Mouse (Mus musculus) activated CD4-positive, CD25-positive, alpha-beta regulatory T cell, adult 4 months (primary cell): ENCODE data around the gene Fermt2. TPM values are rescaled to one million over a fixed set of nuclear protein-coding genes. Genes with fewer than 3 reads are reported as not detected.
"Not testable (repeated sequence)": the region's sequence is repeated elsewhere in the genome, so short reads cannot be mapped to it uniquely, and the experiment has no call there.

Experiments
- ATAC-seq: one replicate; pipeline ENCODE4 v1.8.0; 2017
- polyA plus RNA-seq, 2 experiments: library from polyadenylated mRNA; unstranded; fragments of 100-300 nt; shearing (Covaris generic); gene quantifications; one replicate each; pipeline ENCODE4 v1.2.1; 2017

Gene Fermt2
- polyA plus RNA-seq, 2 experiments from 2014 or later = 0.25 TPM; not detected in 1

GRCm38 (mm10) chr14:45507923-45508322 is 22.0 kb downstream of the Fermt2 start:
- no peak for ATAC-seq

DNA sequence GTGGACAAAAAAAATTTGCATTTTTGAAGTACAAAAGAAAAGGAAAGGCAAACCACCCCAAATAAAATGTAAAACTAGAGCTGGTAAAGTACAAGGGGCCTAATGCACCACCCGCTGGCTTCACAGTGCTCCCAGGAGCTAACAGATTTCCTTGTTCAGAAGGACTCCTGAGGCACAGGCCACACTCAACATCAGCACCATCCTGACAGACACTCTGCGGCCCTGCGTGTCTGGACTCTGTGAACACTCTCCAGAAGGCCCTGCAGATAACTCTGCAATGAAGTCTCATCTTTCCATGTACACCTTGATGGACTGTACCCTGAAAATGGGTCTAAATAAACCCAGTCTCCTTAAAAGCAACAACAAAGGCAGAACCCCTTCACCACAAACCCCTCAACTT is 22.5 kb downstream of the Fermt2 start:
- no peak for ATAC-seq

DNA sequence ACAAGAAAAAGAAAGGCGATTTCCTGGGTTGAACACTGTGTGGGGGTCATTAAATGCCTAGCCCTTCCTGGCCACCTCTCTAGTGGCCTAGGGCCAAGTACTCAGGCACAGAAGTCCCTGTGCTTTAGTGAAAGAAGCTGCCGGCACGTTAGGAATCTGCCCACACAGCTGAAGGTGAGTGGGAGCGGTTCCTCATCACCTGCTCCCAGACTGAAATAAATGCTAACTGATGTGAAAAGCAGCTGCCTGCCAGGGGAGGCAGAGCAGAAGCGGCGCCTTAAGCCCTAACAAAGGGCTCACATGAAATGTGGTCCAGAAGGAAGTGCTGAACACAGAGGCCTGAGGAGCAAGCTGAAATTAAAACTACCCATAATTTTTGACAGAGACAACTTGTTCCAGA is 22.9 kb downstream of the Fermt2 start:
- ATAC-seq = no peak

- ATAC-seq = no peak
Observed at GRCm38 (mm10) chr14:45506165-45506564, 23.8 kb downstream of the Fermt2 start.

GRCm38 (mm10) chr14:45504422-45505113 is 25.4 kb downstream of the Fermt2 start:
- ATAC-seq = no peak

- no peak for ATAC-seq
Observed at GRCm38 (mm10) chr14:45503934-45504333, 26.0 kb downstream of the Fermt2 start.

DNA sequence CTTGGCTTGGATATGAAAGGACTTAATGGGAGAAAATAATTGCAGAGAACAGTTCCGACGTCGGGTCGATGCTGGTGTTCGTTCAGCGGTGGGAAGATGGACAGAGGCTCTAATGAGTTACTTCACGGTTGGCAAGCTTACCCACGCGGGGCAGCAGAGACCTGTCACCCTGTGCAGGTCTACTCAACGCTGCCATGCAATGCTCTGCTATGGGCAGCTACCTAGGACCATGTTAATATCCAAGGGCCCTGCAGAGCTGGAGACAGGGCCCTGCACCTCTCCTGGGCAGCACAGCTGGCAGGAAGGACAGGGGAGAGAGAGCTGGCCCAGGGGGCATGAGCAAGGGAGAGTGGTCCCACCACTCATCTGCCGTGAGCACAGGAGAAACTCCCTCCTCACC is 29.9 kb downstream of the Fermt2 start:
- ATAC-seq = no peak

GRCm38 (mm10) chr14:45497116-45497515 is 32.8 kb downstream of the Fermt2 start:
- ATAC-seq = no peak

- not testable (repeated sequence) for ATAC-seq
Observed at GRCm38 (mm10) chr14:45495810-45496209, 34.1 kb downstream of the Fermt2 start.

DNA sequence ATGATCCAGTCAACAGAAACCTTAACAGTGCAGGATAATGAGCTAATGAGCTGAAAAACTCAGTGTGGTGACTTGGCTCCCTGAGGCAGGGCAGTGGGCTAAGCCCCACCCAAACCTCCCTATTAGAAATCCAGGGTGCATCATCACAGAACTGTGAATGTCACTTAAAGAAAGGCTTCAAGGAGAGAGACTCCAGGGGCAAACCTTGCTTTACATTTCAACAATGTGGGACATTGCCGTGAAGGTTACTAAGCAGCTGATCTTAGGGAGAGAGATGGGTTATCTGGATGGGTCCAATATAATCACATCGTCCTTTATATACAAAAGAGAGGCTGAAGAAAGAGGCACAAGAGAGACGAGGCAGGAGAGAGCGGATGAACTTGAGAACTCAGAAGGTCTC is 36.0 kb downstream of the Fermt2 start:
- no peak for ATAC-seq

- no peak for ATAC-seq
Observed at GRCm38 (mm10) chr14:45492668-45493067, 37.2 kb downstream of the Fermt2 start.

- ATAC-seq = no peak
Observed at GRCm38 (mm10) chr14:45492038-45492437, 37.9 kb downstream of the Fermt2 start.

- ATAC-seq = not testable (repeated sequence)
Observed at GRCm38 (mm10) chr14:45487201-45487600, 42.7 kb downstream of the Fermt2 start.

DNA sequence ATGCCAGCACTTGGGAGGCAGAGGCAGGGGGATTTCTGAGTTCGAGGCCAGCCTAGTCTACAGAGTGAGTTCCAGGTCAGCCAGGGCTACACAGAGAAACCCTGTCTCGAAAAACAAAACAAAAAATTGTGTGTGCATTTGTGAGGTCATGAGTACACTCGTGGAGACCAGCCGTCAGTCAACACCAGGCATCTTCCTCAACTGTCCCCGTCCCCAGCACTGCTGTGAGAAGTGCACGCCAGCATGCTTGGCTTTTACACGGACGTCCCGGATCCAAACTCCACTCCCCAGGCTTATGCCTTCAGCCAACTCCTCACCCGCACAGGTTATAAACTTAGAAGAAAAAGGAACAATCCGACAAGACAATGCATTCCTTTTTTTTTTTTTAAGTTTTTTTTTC is 46.6 kb downstream of the Fermt2 start:
- not testable (repeated sequence) for ATAC-seq

- no peak for ATAC-seq
Observed at GRCm38 (mm10) chr14:45478977-45479806, 50.7 kb downstream of the Fermt2 start.

GRCm38 (mm10) chr14:45478515-45478914 is 51.4 kb downstream of the Fermt2 start:
- no peak for ATAC-seq

DNA sequence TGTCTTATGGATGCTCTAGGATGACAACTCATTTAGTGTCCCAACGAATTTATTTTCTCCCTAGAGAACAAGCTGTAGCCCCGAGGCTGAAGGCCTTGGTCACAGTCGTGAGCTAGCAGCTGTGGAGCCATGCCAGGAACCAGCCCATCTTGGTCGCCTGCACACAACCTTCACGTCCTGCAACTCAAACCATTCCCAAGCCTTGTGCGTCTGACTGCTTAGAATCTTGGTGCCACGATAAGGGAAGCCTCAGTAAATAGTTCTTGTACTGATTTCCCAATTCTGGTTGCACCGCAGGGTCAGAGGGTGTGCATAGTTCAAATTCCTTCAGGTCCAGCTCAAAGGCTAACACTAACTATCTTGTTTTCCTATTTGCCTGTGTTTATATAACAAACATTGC is 52.3 kb downstream of the Fermt2 start:
- no peak for ATAC-seq

DNA sequence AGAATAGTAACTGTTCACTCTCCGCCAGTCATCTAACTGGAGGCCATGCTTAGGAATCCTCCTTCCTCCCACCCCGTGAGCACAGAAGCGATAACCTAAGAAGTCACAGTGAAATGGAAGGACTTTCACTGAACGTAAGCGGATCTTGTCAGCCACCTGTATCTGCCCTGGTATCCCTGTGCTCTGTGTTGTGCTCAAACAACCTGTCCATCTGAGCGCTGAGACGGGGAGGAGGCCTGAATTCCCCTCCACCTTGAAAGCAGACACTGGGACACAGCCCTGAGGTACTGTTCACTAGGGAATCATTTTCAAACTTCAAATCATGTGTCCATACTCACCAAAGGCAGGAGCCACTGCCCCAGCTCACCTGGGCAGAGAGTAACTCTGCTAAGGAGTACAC is 52.9 kb downstream of the Fermt2 start:
- ATAC-seq = no peak

DNA sequence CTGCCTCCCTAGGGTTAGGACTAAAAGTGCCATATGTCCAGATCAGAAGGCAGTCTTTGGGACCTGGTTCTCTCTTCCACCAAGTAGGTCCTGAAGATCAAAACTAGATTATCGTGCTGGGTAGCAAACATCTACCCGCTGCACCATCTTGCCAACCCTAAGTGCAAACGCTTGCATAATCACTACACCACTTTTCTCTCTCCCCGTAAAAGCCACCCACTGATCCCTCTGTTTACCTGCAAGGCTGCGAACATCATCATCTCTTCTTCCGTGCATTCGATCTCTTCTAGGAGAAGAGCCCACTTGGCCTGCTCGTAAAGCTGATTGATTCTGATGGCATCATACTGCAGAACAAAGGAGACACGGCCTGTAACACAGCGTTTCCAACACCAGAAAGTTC is 57.4 kb downstream of the Fermt2 start:
- ATAC-seq = no peak

- no peak for ATAC-seq
Observed at GRCm38 (mm10) chr14:45469446-45469845, 60.5 kb downstream of the Fermt2 start.

DNA sequence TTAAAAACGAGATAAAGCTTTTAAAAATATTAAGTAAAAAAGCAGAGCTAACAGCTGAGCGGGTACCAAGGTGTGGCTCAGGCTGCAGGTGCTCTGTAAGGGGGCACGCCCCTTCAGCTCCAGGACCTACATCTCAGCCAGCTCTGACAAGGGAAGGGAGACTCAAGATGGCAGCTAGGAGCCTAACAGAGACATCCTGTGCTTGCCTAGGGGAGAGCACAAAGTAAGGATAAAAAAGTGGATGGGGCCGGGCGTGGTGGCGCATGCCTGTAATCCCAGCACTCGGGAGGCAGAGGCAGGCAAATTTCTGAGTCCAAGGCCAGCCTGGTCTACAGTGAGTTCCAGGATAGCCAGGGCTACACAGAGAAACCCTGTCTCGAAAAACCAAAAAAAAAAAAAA is 63.5 kb downstream of the Fermt2 start:
- not testable (repeated sequence) for ATAC-seq

GRCm38 (mm10) chr14:45464036-45465035 is 65.6 kb downstream of the Fermt2 start:
- ATAC-seq = no peak

DNA sequence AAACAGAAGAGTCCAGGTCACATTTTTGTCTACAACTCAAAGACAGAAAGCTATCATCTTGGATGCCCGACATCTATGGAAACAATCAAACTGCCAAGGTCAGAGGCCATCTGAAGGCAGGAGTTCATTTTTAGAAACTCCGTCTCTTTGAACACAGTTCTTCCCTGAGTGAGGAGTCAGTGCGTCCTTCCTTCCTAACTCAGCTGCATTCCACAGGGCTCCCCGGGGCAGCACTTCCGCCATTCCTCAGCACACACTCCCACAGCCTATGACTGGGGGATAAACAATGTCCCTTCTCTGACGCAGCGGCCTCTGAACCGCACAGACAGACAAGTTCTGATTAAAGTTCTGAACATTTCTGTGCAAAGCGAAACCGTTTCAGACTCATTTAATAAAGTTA is 66.3 kb downstream of the Fermt2 start:
- no peak for ATAC-seq
